Mouse (Mus musculus) hindbrain, embryonic 13.5 days (tissue): ENCODE results near the gene Il13. TPM values are rescaled to one million over a fixed set of nuclear protein-coding genes. Genes with fewer than 3 reads are reported as not detected.

ENCODE experiments used
- ATAC-seq: fragments of 200-750 bp; cut with Nextera tagmentation; 2 replicates; pipeline ENCODE4 v1.8.0; 2017; ENCODE audit warnings: moderate TSS enrichment; ENCODE audit not compliant: low FRiP score
- H3K27ac ChIP-seq: fragments of 300-500 bp; sonication (generic); 2 replicates; pipeline ENCODE4 v1.5.1; 2015; ENCODE audit warnings: inconsistent platforms, mild to moderate bottlenecking, moderate library complexity
- H3K27me3 ChIP-seq: fragments of 300-500 bp; sonication (generic); 2 replicates; pipeline ENCODE4 v1.6.1; 2015; ENCODE audit warnings: mild to moderate bottlenecking, inconsistent platforms
- H3K36me3 ChIP-seq: fragments of 300-500 bp; sonication (generic); 2 replicates; pipeline ENCODE4 v1.6.1; 2015; ENCODE audit warnings: mild to moderate bottlenecking, inconsistent platforms
- H3K4me1 ChIP-seq: fragments of 300-500 bp; sonication (generic); replicated peaks from 2 replicates; pipeline ENCODE4 v1.6.1; 2015; ENCODE audit warnings: inconsistent platforms
- H3K4me2 ChIP-seq: fragments of 300-500 bp; sonication (generic); 2 replicates; pipeline ENCODE4 v1.6.1; 2015; ENCODE audit warnings: inconsistent platforms, mild to moderate bottlenecking, moderate library complexity
- H3K4me3 ChIP-seq: fragments of 300-500 bp; sonication (generic); 2 replicates; pipeline ENCODE4 v1.5.1; 2015; ENCODE audit warnings: mild to moderate bottlenecking, inconsistent platforms
- H3K9ac ChIP-seq: fragments of 300-500 bp; sonication (generic); 2 replicates; pipeline ENCODE4 v1.6.1; 2015; ENCODE audit warnings: mild to moderate bottlenecking, inconsistent platforms
- H3K9me3 ChIP-seq: fragments of 300-500 bp; sonication (generic); 2 replicates; pipeline ENCODE4 v1.6.1; 2016; ENCODE audit warnings: inconsistent platforms
- WGBS: fragments of 180-500 bp; shearing (Covaris S2); methylation state at CpG from one replicate; pipeline ENCODE4 v1.1.7; 2015; 5-methylcytosine and 5-hydroxymethylcytosine counted together
- polyA plus RNA-seq: library from polyadenylated mRNA; unstranded; fragments of >200 nt; fragmentation: Nextera tagmentation; extraction: Ambion mirVana; gene quantifications from 2 replicates; pipeline ENCODE4 v1.2.1, GENCODE M21; 2015

The Il13 gene
- polyA plus RNA-seq, 1 experiment from 2014 or later: not detected

DNA sequence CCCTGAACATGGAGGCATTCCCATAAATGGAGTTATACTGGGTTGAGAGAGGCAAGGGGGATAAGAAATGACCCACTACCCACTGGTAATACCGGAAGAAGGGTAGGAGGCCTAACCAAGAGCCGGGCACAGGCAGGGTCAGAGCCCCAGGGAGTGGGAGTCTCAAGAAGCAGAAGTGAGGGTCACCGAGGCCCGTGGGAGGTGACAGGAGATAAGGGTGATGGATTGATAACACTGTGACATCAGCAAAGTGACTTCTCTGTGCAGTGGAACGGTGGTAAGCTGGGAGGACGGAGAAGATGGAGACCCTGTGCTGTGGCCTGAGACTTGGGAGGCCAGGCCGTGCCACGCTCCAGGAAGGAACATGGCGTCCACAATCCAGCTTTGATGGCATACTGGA, 10.9 kb downstream of the Il13 start:
- WGBS: 93% methylated on average over 9 of the region's 9 CpGs
- no peaks in the 10 kb centered on the region for H3K27me3 ChIP-seq
- H3K4me1 ChIP-seq: no peaks in the 10 kb centered on the region
- no peak overlapping the region for H3K27ac ChIP-seq
- no peak overlapping the region for H3K4me3 ChIP-seq
- no peak overlapping the region for H3K4me2 ChIP-seq
- no peaks in the 10 kb centered on the region for H3K36me3 ChIP-seq
- H3K9ac ChIP-seq: no peak overlapping the region
- ATAC-seq: no peak
- H3K9me3 ChIP-seq: no peaks in the 10 kb centered on the region

DNA sequence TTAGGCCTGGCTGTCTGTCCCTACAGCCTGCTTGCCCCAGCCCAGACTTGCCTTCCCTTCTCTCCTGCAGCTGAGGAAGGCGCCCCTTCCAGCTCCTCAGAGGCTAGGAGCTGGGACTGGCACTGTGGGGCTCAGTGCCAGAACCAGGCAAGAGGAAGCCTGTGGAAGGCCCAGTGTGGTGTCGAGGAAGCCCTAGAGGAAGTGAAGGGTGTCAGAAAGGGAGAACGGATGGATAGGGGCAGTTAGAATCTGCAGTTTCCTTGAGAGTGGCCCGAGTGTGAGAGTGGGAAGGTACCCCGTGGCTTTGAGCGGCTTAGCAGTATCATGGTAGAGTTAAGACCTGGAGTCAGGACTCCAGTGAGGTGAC, 12.1 kb downstream of the Il13 start:
- Histone ChIP-seq H3K27ac (no peak overlapping the region), H3K4me2 (no peak overlapping the region), H3K27me3 (no peaks in the 10 kb centered on the region), H3K9me3 (no peaks in the 10 kb centered on the region), H3K36me3 (no peaks in the 10 kb centered on the region), H3K4me3 (no peak overlapping the region), H3K4me1 (no peaks in the 10 kb centered on the region), H3K9ac (no peak overlapping the region)
- WGBS: 80% methylated on average over 6 of the region's 6 CpGs
- ATAC-seq: no peak

DNA sequence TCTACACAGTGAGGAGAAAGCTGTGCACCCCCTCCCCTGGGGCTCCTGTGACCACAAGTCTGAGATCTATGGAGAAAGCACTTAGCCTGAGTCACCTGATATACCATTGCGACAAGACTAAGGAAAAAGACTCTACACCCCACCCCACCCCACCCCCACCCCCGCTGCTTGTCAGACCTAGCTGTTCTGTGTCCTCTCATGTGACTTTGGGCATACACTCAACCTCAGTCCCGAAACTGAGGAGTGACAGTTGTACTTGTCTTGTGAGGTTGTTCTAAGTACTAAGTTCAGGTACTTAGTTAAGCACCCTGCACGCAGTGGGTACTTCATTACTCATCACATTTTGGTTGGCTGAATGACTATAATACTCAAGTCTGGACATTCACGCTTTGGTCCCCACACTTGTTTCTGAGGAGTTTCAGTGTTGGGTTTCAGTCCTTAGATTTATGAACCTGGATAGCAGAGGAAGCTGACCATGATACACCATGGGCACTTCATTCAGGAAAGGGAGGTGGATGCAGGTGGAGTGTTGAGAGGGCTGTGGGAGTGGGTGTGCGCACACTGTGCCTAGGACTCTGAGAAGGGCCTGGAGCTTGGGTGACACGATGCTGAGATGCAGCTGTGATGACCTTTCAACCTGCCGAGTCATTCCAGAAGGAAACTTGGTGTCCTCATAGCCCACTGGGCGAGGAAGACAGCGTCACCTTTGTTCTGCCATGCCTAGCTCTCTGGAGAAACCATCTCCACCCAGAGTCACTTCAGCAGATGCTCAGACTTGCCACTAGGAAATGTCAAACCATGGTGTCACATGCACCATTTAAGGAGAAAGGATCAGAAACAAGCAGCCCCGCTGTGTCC, 12.7 kb downstream of the Il13 start:
- H3K27me3 ChIP-seq: no peaks in the 10 kb centered on the region
- H3K27ac ChIP-seq: no peak overlapping the region
- H3K4me1 ChIP-seq: no peaks in the 10 kb centered on the region
- no peaks in the 10 kb centered on the region for H3K36me3 ChIP-seq
- ATAC-seq: no peak
- H3K4me2 ChIP-seq: no peak overlapping the region
- WGBS: 89% methylated on average over 11 of the region's 11 CpGs
- no peak overlapping the region for H3K4me3 ChIP-seq
- H3K9me3 ChIP-seq: no peaks in the 10 kb centered on the region
- no peak overlapping the region for H3K9ac ChIP-seq

DNA sequence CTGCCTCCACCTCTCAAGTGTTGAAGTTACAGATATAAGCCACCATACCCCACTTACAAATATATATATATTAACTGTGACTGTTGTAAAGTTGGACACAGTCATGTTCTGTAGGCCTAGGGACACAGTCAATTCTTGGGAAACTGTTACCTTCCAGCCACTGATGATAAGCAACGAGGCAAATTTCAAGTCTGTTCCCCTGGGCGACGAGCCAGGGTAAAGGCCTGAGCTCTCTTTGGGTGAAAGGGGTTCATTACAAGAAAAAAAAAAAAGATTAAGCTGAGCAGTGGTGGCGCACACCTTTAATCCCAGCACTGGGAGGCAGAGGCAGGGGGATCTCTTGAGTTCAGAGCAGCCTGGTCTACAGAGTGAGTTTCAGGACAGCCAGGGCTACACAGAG, 14.4 kb downstream of the Il13 start:
- ATAC-seq: no peak

DNA sequence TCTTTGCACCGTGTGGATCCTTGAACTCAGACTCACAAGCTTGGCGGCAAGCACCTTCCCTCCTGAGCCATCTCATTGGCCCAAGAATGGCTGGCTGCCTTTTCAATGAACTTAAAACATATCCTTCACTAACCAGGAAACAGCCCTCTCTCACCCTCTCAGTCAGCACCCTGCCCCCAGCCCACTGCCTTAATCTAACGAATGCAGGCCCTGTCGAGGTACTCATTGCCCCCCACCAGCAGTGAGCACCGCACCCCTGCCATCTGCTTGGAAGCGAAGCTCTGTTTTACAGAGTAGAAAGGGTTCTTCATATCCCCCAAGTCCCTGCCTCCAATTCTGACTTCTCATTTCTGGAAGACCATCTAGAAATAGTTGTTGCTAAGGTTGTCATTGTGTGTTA, 15.1 kb downstream of the Il13 start:
- Histone ChIP-seq H3K4me1 (no peaks in the 10 kb centered on the region), H3K9ac (no peak overlapping the region), H3K9me3 (no peaks in the 10 kb centered on the region), H3K36me3 (no peaks in the 10 kb centered on the region), H3K27me3 (no peaks in the 10 kb centered on the region), H3K4me3 (no peak overlapping the region), H3K4me2 (no peak overlapping the region), H3K27ac (no peak overlapping the region)
- no peak for ATAC-seq
- WGBS: 72% methylated on average over 6 of the region's 6 CpGs

More for the DNA sequence above, 14.4 kb downstream of the Il13 start:
- no peaks in the 10 kb centered on the region for H3K4me1 ChIP-seq
- H3K27me3 ChIP-seq: no peaks in the 10 kb centered on the region
- 93% methylated on average over 4 of the region's 4 CpGs for WGBS
- H3K9me3 ChIP-seq: no peaks in the 10 kb centered on the region
- H3K9ac ChIP-seq: no peak overlapping the region
- no peak overlapping the region for H3K27ac ChIP-seq
- H3K4me3 ChIP-seq: no peak overlapping the region
- no peak overlapping the region for H3K4me2 ChIP-seq
- H3K36me3 ChIP-seq: no peaks in the 10 kb centered on the region

DNA sequence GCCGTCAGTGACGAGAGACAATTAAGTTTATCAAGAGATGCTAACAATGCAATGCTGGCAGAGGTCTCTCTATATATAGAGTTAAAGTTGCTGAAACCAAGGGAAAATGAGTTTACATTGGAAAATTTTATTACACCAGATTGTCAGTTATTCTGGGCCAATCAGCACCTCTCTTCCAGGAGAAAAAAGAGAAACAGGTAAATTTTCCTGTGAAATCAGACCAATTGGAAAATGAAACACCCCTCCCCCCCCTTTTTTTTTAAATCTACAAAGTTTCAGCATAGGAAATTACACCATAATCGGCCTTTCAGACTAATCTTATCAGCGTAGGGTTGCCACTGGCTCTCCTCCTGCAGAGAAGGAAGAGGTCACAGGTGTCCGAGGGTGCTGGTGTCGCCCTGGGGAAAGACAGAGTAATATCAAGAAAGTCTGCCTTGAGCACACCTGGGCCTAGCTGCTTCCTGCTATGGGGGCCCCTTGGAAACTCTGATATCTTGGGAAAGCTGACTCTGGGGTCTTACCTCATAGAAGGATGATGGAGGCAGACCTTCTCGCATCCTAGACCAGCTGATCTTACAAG, 15.8 kb downstream of the Il13 start, which contains the start of gene Il4:
Il4 (minus strand) TSS at position 51 of the 580 bp plus-strand sequence.
- H3K27me3 ChIP-seq: no peaks in the 10 kb centered on the region
- no peak for ATAC-seq
- H3K36me3 ChIP-seq: no peaks in the 10 kb centered on the region
- no peak within 1 kb of the TSS for H3K4me2 ChIP-seq
- H3K9ac ChIP-seq: no peak within 1 kb of the TSS
- no peaks in the 10 kb centered on the region for H3K4me1 ChIP-seq
- 89% methylated on average over 7 of the region's 7 CpGs for WGBS
- H3K9me3 ChIP-seq: no peaks in the 10 kb centered on the region
- H3K27ac ChIP-seq: no peak within 1 kb of the TSS
- H3K4me3 ChIP-seq: no peak within 1 kb of the TSS

DNA sequence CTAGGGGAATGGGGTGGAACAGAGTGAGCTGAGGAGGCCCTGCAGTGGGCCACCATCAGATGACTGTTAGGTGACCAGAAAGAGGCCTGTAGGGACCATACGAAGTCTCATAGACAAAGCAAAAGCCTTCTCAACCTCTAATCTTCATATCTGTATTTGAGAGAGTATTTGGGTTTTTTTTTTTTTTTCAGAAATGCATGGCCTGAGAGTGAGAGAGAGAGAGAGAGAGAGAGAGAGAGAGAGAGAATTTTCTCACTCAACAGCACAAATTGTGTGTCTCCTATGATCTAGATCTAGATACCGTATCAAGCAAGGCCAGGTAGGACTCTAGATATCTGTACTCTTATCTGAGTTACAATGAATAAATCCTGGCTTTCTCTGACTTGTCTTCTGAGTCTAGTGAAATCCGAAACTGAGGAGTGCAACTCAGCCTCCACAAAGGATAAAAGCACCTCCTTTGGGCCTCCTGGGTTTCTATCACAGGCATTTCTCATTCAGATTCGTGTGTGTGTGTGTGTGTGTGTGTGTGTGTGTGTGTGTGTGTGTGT, 16.9 kb downstream of the Il13 start:
- no peak overlapping the region for H3K27ac ChIP-seq
- no peaks in the 10 kb centered on the region for H3K27me3 ChIP-seq
- no peaks in the 10 kb centered on the region for H3K9me3 ChIP-seq
- no peak for ATAC-seq
- no peak overlapping the region for H3K4me3 ChIP-seq
- no peak overlapping the region for H3K9ac ChIP-seq
- H3K4me1 ChIP-seq: no peaks in the 10 kb centered on the region
- WGBS: 67% methylated on average over 4 of the region's 4 CpGs
- no peaks in the 10 kb centered on the region for H3K36me3 ChIP-seq
- no peak overlapping the region for H3K4me2 ChIP-seq

DNA sequence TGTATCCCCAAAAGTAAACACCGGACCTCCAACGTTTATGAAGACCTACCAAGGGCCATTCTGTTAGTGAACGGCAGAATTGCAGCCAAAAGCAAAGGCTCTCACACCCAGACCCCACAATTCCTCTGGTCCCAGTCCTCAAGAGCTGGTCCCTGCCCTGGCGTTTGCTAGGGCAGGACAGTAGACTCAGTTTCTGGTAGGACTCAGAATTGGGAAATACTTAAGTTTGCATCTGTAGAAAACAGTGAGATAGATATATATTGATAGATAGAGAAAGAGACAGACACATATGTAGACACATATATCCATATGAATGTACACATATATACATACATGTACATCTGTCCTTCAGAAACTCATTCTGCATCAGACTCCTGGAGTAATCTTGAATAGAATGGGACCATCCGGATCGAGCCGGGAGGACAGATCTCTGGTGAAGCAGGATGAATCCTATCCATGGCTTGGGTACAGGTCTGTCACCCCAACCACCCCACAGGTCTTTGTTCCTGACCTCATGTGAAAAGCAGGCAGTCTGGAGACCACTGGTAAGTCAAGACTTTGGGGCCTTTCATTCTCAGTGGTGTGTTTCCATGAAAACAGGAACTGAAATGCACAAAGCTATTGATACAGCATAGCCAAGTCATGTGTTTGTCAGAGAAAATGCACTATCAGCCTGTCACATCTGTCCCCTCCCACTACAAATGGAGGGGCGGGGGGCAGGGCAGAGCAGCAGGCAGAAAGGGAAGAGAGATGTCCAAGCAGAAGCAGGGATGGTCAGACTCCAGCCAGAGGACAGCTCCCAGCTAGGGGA, 17.5 kb downstream of the Il13 start:
- no peaks in the 10 kb centered on the region for H3K9me3 ChIP-seq
- H3K9ac ChIP-seq: no peak overlapping the region
- H3K4me3 ChIP-seq: no peak overlapping the region
- no peaks in the 10 kb centered on the region for H3K27me3 ChIP-seq
- no peaks in the 10 kb centered on the region for H3K36me3 ChIP-seq
- H3K4me2 ChIP-seq: no peak overlapping the region
- 81% methylated on average over 8 of the region's 8 CpGs for WGBS
- no peaks in the 10 kb centered on the region for H3K4me1 ChIP-seq
- no peak overlapping the region for H3K27ac ChIP-seq
- ATAC-seq: no peak

DNA sequence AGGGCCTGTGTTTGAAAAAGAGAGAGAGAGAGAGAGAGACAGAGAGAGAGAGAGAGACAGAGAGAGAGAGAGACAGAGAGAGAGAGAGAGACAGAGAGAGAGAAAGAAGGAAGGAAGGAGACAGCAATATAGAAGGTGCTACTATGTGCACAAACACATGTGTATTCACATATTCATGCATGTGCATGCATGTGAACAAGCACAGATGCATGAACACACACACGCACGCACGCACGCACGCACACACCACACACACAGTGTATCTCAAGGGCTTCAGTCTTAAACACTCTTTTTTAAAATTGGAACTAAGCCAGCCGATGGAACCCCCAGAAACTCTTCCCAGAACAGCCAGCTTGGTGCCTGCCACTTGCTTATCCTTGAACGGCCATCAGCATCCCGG, 18.9 kb downstream of the Il13 start:
- whole genome bisulfite sequencing: 96% methylated on average over 8 of the region's 8 CpGs
- H3K9ac ChIP-seq: no peak overlapping the region
- H3K4me2 ChIP-seq: no peak overlapping the region
- H3K36me3 ChIP-seq: no peaks in the 10 kb centered on the region
- ATAC-seq: no peak
- H3K4me3 ChIP-seq: no peak overlapping the region
- no peaks in the 10 kb centered on the region for H3K9me3 ChIP-seq
- H3K4me1 ChIP-seq: no peaks in the 10 kb centered on the region
- no peaks in the 10 kb centered on the region for H3K27me3 ChIP-seq
- H3K27ac ChIP-seq: no peak overlapping the region

DNA sequence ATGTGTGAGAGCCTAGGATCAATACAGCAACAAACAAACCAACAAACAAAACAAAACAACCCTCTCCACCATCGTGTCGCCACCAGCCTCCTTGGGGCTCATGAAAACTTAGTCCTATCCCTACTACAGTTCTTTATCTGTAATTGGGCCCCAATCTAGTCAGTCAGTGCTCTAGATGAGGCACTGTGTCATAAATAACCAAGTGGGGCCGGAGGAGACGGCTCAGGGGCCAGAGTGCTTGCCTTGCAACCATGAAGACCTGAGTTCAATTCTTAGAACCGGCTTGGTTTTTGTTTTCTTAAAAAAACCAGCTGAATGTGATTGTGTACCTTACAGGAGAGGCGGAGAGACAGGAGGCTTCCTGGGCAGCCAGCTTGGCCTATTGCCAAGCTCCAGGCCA, 19.3 kb downstream of the Il13 start:
- Histone ChIP-seq H3K36me3 (no peaks in the 10 kb centered on the region), H3K4me3 (no peak overlapping the region), H3K9me3 (no peaks in the 10 kb centered on the region), H3K4me1 (no peaks in the 10 kb centered on the region), H3K27me3 (no peaks in the 10 kb centered on the region), H3K9ac (no peak overlapping the region), H3K4me2 (no peak overlapping the region), H3K27ac (no peak overlapping the region)
- WGBS: 74% methylated on average over 6 of the region's 6 CpGs
- ATAC-seq: no peak

DNA sequence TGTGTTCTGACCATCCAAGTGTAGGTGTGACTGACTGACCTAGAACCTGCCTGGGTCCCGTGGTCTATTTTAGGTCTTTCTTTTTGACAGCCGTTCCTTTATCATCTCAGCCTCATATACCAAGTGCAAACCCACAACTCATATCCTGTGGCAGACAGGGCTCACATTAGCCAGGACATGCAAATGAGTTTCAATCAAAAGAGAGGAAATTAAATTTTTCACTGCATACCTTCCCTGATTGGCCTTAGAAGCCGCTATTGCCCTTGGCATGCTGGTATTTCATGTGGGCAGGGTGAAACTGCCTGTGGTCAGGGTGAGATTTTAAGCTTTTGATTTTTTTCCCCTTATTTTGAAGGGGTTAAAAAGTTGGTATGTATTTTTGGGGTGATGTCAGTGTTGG, 24.8 kb downstream of the Il13 start:
- Histone ChIP-seq H3K27me3 (no peaks in the 10 kb centered on the region), H3K27ac (no peak overlapping the region), H3K9ac (no peak overlapping the region), H3K4me3 (no peak overlapping the region), H3K4me2 (no peak overlapping the region), H3K9me3 (no peaks in the 10 kb centered on the region), H3K4me1 (peaks cover 9% of the 10 kb centered on the region), H3K36me3 (no peaks in the 10 kb centered on the region)
- no peak for ATAC-seq
- WGBS: 92% methylated on average over 3 of the region's 3 CpGs

DNA sequence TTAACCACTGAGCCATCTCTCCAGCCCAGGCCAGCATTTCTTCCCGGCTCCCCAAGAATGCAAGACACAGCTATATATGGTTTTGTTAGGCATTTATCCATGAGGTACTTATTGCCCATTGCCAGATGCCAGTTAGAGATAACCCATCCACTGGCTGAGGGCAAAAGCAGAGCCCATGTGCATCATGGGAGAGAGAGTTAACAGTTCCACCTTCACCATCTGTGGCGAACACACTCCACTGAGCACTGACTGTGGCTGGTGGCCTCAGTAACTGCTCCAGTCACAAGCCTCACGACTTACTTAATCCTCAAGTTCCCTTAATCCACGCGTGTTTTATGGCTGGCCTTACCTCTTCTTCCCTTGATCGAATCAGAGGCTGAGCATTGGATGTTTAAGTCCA, 25.3 kb downstream of the Il13 start:
- Histone ChIP-seq H3K4me1 (peaks cover 9% of the 10 kb centered on the region), H3K9ac (no peak overlapping the region)
- ATAC-seq: no peak

More for the DNA sequence above, 25.3 kb downstream of the Il13 start:
- H3K4me2 ChIP-seq: no peak overlapping the region
- WGBS: 84% methylated on average over 6 of the region's 6 CpGs
- H3K36me3 ChIP-seq: peaks cover 4% of the 10 kb centered on the region
- no peak overlapping the region for H3K27ac ChIP-seq
- no peak overlapping the region for H3K4me3 ChIP-seq
- no peaks in the 10 kb centered on the region for H3K27me3 ChIP-seq
- H3K9me3 ChIP-seq: no peaks in the 10 kb centered on the region
